Mouse (Mus musculus) hindbrain, embryonic 14.5 days (tissue): Measurements from ENCODE around the gene Sstr2. TPM values are rescaled to one million over a fixed set of nuclear protein-coding genes. Genes with fewer than 3 reads are reported as not detected.

Experiments
- ATAC-seq: fragments of 200-750 bp; cut with Nextera tagmentation; 2 replicates; pipeline ENCODE4 v1.8.0; 2017; ENCODE audit warnings: moderate number of reproducible peaks, mild to moderate bottlenecking, moderate TSS enrichment, moderate library complexity; ENCODE audit not compliant: low FRiP score
- DNase-seq: peaks from one replicate; pipeline ENCODE4 v3.0.0-alpha.2; 2015; ENCODE audit warnings: low spot score
- H3K27ac ChIP-seq: fragments of 300-500 bp; sonication (generic); 2 replicates; pipeline ENCODE4 v1.5.1; 2014; ENCODE audit warnings: mild to moderate bottlenecking, moderate library complexity
- H3K27me3 ChIP-seq: fragments of 300-500 bp; sonication (generic); 2 replicates; pipeline ENCODE4 v1.6.1; 2014; ENCODE audit warnings: mild to moderate bottlenecking, low read length, mixed read lengths; ENCODE audit not compliant: control insufficient read depth, insufficient read depth
- H3K36me3 ChIP-seq: fragments of 300-500 bp; sonication (generic); replicated peaks from 2 replicates; pipeline ENCODE4 v1.6.1; 2014; ENCODE audit not compliant: control insufficient read depth, insufficient read depth
- H3K4me1 ChIP-seq: fragments of 300-500 bp; sonication (generic); replicated peaks from 2 replicates; pipeline ENCODE4 v1.6.1; 2014; ENCODE audit warnings: antibody characterized with exemption, low read length, mixed read lengths; ENCODE audit not compliant: control insufficient read depth, insufficient read depth
- H3K4me2 ChIP-seq: fragments of 300-500 bp; sonication (generic); replicated peaks from 2 replicates; pipeline ENCODE4 v1.6.1; 2014; ENCODE audit warnings: mild to moderate bottlenecking, moderate library complexity
- H3K4me3 ChIP-seq: fragments of 300-500 bp; sonication (generic); replicated peaks from 2 replicates; pipeline ENCODE4 v1.5.1; 2014; ENCODE audit warnings: mild to moderate bottlenecking, low read length
- H3K9ac ChIP-seq: fragments of 300-500 bp; sonication (generic); 2 replicates; pipeline ENCODE4 v1.6.1; 2014
- H3K9me3 ChIP-seq: fragments of 300-500 bp; sonication (generic); 2 replicates; pipeline ENCODE4 v1.6.1; 2016; ENCODE audit warnings: low read length; ENCODE audit not compliant: control insufficient read depth
- WGBS: fragments of 180-500 bp; shearing (Covaris S2); extraction: QIAGEN DNeasy Blood & Tissue Kit; methylation state at CpG from one replicate; pipeline ENCODE4 v1.1.7; 2014; 5-methylcytosine and 5-hydroxymethylcytosine counted together
- polyA plus RNA-seq: library from polyadenylated mRNA; unstranded; fragments of >200 nt; fragmentation: Nextera tagmentation; extraction: Ambion mirVana; gene quantifications from 2 replicates; pipeline ENCODE4 v1.2.1, GENCODE M21; 2014

Sstr2 gene
- polyA plus RNA-seq, 1 experiment from 2014 or later = 19.4 TPM

DNA sequence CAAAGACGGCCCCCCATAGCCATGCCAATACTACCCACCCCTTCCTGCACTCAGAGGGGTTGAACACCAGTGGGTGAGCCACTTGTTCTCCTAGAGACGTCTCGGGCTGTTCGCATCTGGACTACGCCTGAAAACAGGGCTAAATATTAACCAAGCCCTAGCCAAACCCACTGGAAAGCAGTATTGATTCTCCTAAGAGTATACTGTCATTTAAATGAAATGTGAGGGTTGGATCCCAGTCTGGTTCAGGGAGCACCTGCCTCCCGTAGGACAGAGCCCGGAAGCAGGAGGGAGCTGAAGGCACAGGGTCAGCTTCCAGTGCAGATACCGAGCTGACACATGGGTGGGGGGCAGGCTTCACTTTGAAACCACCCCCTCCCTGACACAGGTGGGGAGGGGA, 12.7 kb downstream of the Sstr2 start:
- H3K27me3 ChIP-seq = no peaks in the 10 kb centered on the region
- H3K4me3 ChIP-seq = no peak overlapping the region
- no peak overlapping the region for H3K9ac ChIP-seq
- 56% methylated on average over 8 of the region's 8 CpGs for WGBS
- H3K36me3 ChIP-seq = no peaks in the 10 kb centered on the region
- DNase-seq (no peak), ATAC-seq (no peak)
- no peaks in the 10 kb centered on the region for H3K4me1 ChIP-seq
- H3K9me3 ChIP-seq = no peaks in the 10 kb centered on the region
- H3K4me2 ChIP-seq = no peak overlapping the region
- H3K27ac ChIP-seq = no peak overlapping the region

DNA sequence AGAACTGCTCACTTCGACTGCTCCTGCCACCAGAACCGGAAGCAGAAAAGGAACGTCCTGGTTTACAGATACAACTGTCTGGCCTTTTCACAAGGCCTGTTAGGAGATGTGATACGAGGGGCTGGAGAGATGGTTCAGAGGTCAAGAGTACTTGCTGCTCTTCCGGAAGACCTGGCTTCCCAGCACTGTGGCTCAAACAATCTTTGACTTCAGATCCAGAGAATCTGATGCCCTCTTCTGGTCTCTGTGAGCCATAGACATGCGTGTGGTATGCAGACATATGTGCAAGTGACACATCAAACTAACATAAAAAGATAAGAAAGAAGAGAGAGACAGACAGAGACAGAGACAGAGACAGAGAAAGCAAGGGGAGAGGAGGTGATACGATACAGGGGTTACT, 13.2 kb downstream of the Sstr2 start:
- Histone ChIP-seq H3K4me3 (no peak overlapping the region), H3K36me3 (no peaks in the 10 kb centered on the region), H3K9me3 (no peaks in the 10 kb centered on the region), H3K9ac (no peak overlapping the region), H3K27ac (no peak overlapping the region), H3K4me2 (no peak overlapping the region), H3K27me3 (no peaks in the 10 kb centered on the region), H3K4me1 (no peaks in the 10 kb centered on the region)
- WGBS = 78% methylated on average over 7 of the region's 7 CpGs
- no peak for DNase-seq
- ATAC-seq = no peak

DNA sequence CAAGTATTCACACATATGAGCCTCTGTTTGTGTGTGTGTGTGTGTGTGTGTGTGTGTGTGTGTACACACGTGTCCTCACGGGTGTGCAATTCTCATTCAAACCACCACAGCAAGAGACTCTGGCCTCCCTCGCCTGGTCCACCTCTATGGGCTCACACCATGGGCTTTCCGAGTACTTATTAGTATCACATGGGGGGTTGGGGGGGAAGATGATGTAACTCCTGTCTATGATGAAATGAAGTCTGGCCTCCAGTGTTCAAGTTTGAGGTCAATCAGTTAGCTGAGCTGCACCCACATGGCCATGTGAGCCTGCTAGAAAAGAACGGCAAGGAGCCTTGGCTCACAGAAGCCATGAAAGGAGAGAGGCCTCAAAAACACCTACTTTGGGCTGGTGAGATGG, 14.3 kb downstream of the Sstr2 start:
- 0 out of 2 replicates have a peak, but pooled peaks cover 3% of the 10 kb centered on the region for H3K9me3 ChIP-seq
- no peak for ATAC-seq

DNA sequence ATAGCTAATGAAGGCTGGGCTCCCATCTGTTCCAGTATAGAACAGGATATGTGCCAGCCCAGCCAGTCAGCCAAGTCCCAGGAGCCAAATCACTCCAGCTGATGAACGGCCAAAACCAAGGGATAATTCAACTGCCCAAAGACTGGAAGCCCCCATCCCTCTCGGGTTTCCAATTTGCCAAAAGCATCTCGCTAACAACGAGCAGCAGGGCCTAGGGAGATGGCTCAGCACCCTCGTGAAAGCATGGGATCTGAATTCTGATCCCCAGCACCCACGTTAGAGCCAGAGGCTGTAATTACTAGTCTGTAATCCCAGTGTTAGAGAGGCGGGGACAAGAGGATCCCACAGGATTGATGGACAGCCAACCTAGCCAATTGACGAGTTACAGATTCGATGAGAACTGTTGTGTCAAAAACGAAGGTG, 15.6 kb downstream of the Sstr2 start:
- H3K9ac ChIP-seq = no peak overlapping the region
- no peaks in the 10 kb centered on the region for H3K36me3 ChIP-seq
- no peak overlapping the region for H3K4me2 ChIP-seq
- H3K4me1 ChIP-seq = no peaks in the 10 kb centered on the region
- H3K27ac ChIP-seq = no peak overlapping the region
- no peaks in the 10 kb centered on the region for H3K27me3 ChIP-seq
- 0 out of 2 replicates have a peak, but pooled peaks cover 6% of the 10 kb centered on the region for H3K9me3 ChIP-seq
- DNase-seq (no peak), ATAC-seq (no peak)
- 55% methylated on average over 10 of the region's 10 CpGs for WGBS
- no peak overlapping the region for H3K4me3 ChIP-seq

More for the DNA sequence above, 14.3 kb downstream of the Sstr2 start:
- Histone ChIP-seq H3K36me3 (no peaks in the 10 kb centered on the region), H3K9ac (no peak overlapping the region), H3K4me2 (no peak overlapping the region), H3K4me1 (no peaks in the 10 kb centered on the region), H3K27ac (no peak overlapping the region), H3K27me3 (no peaks in the 10 kb centered on the region), H3K4me3 (no peak overlapping the region)
- DNase-seq = no peak
- WGBS = 95% methylated on average over 5 of the region's 5 CpGs

DNA sequence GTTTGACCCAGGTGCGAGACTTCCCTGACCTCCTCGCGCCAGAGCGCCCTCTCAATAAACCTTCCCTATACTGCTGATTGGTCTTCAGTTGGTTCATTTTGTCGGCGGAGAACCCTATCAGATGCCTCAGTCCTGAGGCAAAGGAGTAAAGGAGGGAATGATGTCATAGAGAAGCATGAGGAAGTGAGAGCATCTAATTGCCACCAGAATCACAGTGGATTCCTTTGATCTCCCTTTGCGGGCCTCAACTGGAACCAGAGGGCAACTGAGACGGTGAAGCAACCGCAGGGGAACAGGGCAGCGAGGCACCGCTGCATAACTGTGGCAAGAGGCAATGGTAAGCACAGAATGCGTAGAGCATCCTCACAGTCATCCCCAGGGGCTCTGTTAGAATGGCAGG, 19.5 kb downstream of the Sstr2 start:
- Histone ChIP-seq H3K4me1 (no peaks in the 10 kb centered on the region), H3K27ac (no peak overlapping the region), H3K9me3 (0 out of 2 replicates have a peak, but pooled peaks cover 6% of the 10 kb centered on the region), H3K36me3 (no peaks in the 10 kb centered on the region), H3K27me3 (no peaks in the 10 kb centered on the region), H3K4me2 (no peak overlapping the region), H3K9ac (no peak overlapping the region), H3K4me3 (no peak overlapping the region)
- no peak for ATAC-seq
- DNase-seq = no peak
- 94% methylated on average over 12 of the region's 12 CpGs for WGBS

DNA sequence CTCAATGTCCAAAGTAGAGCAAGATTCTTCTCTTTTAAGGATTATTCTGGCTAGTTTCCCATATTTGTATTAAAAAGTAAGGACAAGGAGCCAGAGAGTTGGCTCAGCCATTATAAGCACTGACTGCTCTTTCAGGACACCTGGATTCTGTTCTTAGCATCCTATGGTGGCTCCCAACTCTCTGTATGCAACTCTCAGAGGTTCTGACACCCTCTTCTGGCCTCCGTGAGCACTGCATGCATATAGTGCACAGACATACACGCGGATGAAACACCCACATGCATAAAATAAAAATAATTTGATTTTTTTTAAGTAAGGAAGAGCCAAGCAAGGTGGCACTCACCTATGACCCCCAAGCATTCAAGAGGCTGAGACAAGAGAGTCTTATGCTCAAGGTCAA, 26.0 kb downstream of the Sstr2 start:
- Histone ChIP-seq H3K9me3 (no peaks in the 10 kb centered on the region), H3K9ac (no peak overlapping the region), H3K4me2 (no peak overlapping the region), H3K4me3 (no peak overlapping the region), H3K36me3 (no peaks in the 10 kb centered on the region), H3K4me1 (peaks cover 5% of the 10 kb centered on the region; the same call in 1 of the 2 replicates), H3K27me3 (no peaks in the 10 kb centered on the region), H3K27ac (no peak overlapping the region)
- 89% methylated on average over 3 of the region's 3 CpGs for WGBS
- no peak for ATAC-seq
- no peak for DNase-seq

GRCm38 (mm10) chr11:113648152-113648551, 29.0 kb downstream of the Sstr2 start:
- Histone ChIP-seq H3K9me3 (no peaks in the 10 kb centered on the region), H3K27me3 (no peaks in the 10 kb centered on the region), H3K36me3 (peaks cover 12% of the 10 kb centered on the region), H3K4me2 (peak overlapping the region; percentile 18; the same call in 1 of the 2 replicates), H3K9ac (no peak overlapping the region), H3K4me1 (peaks cover 14% of the 10 kb centered on the region), H3K4me3 (no peak overlapping the region), H3K27ac (no peak overlapping the region)
- no peak for ATAC-seq
- 3% methylated on average over 15 of the region's 15 CpGs for WGBS
- DNase-seq = peak; percentile 85

DNA sequence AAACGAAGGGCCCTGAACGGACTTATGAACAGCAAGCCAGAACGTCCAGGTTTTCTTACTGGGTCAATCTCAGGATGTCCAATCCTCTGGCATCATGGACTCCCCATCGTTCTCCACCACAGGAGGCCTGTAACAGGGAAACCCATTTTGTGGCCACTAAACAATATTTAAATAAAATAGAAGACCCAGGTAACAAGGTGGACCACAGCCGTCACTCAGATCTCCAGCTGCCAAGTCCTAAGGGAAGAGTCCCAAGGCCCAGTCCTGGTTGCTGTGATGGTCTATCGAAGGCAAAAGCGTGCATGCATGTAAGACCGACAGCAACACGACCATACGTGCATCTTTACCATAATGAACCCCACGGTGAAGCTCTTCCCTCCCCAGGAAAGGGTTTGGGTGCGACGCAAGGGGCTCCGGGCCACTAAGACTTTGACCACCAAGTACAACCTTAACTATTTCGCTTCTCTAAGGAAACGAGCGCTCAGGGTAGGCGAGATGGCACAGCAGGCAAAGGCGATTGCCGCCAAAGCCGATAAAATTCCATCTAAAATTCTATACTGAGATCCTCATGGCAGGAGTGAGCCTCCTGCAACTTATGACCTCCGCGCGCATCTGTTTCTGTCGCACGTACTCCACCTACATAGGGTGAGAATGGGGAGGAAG, 29.7 kb downstream of the Sstr2 start, which contains the start of gene Cog1:
Cog1 (plus strand) TSS at position 480 of the 663 bp plus-strand sequence.
- ATAC-seq = peak; percentile 18; the same call in 1 of the 2 replicates
- WGBS = 46% methylated on average over 26 of the region's 26 CpGs

DNA sequence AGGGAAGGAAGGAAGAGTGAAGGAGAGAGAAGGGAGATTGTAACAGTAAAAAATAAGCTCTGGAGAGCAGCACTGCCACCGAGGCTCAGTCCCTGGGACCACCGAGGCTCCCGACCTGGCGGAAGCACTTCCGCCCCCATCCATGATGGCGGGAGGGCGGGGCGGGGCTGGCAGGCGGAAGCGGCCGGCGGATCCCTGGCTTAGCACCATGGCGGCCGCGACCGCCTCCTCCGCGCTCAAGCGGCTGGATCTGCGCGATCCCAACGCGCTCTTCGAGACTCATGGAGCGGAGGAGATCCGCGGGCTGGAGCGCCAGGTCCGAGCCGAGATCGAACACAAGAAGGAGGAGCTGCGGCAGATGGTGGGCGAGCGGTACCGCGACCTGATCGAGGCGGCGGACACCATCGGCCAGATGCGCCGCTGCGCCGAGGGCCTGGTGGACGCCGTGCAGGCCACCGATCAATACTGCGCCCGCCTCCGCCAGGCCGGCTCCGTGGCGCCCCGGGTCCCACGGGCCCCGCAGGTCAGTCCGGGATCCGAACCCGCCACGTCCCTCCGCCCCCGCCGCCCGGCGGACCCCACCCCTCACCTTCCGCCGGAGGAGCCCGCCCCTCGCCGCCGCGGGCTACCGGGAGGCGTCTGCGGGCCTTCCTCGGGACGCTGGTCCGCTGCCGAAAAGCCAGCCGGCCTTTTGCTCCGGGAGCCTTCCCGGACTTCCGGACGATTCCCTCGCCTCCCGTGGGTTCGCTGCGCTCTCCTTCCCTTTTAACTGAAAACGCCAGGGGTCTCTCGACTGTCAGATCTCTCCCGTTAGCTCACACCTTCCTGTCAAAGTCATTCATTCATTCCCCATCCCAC, 30.4 kb downstream of the Sstr2 start, which contains the start of gene Slc39a11:
Slc39a11 (minus strand) TSS at position 727 of the 858 bp plus-strand sequence.
- Histone ChIP-seq H3K27me3 (no peaks in the 10 kb centered on the region), H3K4me3 (peak within 1 kb of the TSS; percentile 89), H3K27ac (peak within 1 kb of the TSS; percentile 94), H3K4me2 (peak within 1 kb of the TSS; percentile 56), H3K9ac (peak within 1 kb of the TSS; percentile 95), H3K4me1 (peaks cover 14% of the 10 kb centered on the region), H3K36me3 (peaks cover 26% of the 10 kb centered on the region), H3K9me3 (no peaks in the 10 kb centered on the region)
- DNase-seq = peak; percentile 73
- WGBS = under 1% methylated on average over 74 of the region's 91 CpGs
- ATAC-seq = peak; percentile 80

More for the DNA sequence above, 29.7 kb downstream of the Sstr2 start, which contains the start of gene Cog1:
- Histone ChIP-seq H3K4me2 (peak within 1 kb of the TSS; percentile 56), H3K9ac (peak within 1 kb of the TSS; percentile 95), H3K4me3 (peak within 1 kb of the TSS; percentile 89), H3K9me3 (no peaks in the 10 kb centered on the region), H3K36me3 (peaks cover 19% of the 10 kb centered on the region), H3K4me1 (peaks cover 14% of the 10 kb centered on the region), H3K27ac (peak within 1 kb of the TSS; percentile 94), H3K27me3 (no peaks in the 10 kb centered on the region)
- DNase-seq = no peak
